Mouse (Mus musculus) bone marrow, adult 2 months (tissue): Measurements from ENCODE around the gene Gmcl1.

Experiments used
- CTCF ChIP-seq: fragments of 200-500 bp; IDR thresholded peaks from 2 replicates; pipeline ENCODE4 v1.5.1; 2011; ENCODE audit warnings: low read length, control low read depth; ENCODE audit not compliant: control insufficient read depth, insufficient read depth
- POLR2A ChIP-seq: fragments of 200-500 bp; IDR thresholded peaks from 2 replicates; pipeline ENCODE4 v1.6.1; 2011; ENCODE audit warnings: low read depth, mild to moderate bottlenecking, control low read depth, low read length, borderline replicate concordance; ENCODE audit not compliant: control insufficient read depth

GRCm38 (mm10) chr6:86776001-86776705 lies 43.0 kb upstream of the Gmcl1 start:
- TF ChIP-seq POLR2A (no peak), CTCF (no peak)
